Mouse (Mus musculus) embryonic facial prominence, embryonic 11.5 days (tissue): ENCODE measurements around the gene Hoxd4. TPM values are rescaled to one million over a fixed set of nuclear protein-coding genes. Genes with fewer than 3 reads are reported as not detected.

Experiments
- ATAC-seq: fragments of 200-750 bp; cut with Nextera tagmentation; replicated peaks from 2 replicates; pipeline ENCODE4 v1.8.0; 2017; ENCODE audit warnings: low read depth; ENCODE audit not compliant: insufficient number of reproducible peaks, low FRiP score, low TSS enrichment
- DNase-seq: peaks from one replicate; pipeline ENCODE4 v3.0.0-alpha.2; 2015; ENCODE audit warnings: low spot score
- H3K27ac ChIP-seq: fragments of 300-500 bp; sonication (generic); replicated peaks from 2 replicates; pipeline ENCODE4 v1.5.1; 2014; ENCODE audit warnings: mild to moderate bottlenecking, low read depth, low read length, control low read depth
- H3K27me3 ChIP-seq: fragments of 300-500 bp; sonication (generic); 2 replicates; pipeline ENCODE4 v1.6.1; 2014; ENCODE audit warnings: mild to moderate bottlenecking, low read length, moderate library complexity, mixed read lengths; ENCODE audit not compliant: control insufficient read depth, insufficient read depth
- H3K36me3 ChIP-seq: fragments of 300-500 bp; sonication (generic); replicated peaks from 2 replicates; pipeline ENCODE4 v1.6.1; 2014; ENCODE audit warnings: low read depth, mild to moderate bottlenecking, low read length, moderate library complexity, mixed read lengths; ENCODE audit not compliant: control insufficient read depth, insufficient read depth
- H3K4me1 ChIP-seq: fragments of 300-500 bp; sonication (generic); 2 replicates; pipeline ENCODE4 v1.6.1; 2014; ENCODE audit warnings: low read length, mixed read lengths; ENCODE audit not compliant: control insufficient read depth, insufficient read depth
- H3K4me2 ChIP-seq: fragments of 300-500 bp; sonication (generic); 2 replicates; pipeline ENCODE4 v1.6.1; 2014; ENCODE audit warnings: low read depth, mild to moderate bottlenecking, control low read depth, low read length, moderate library complexity
- H3K4me3 ChIP-seq: fragments of 300-500 bp; sonication (generic); 2 replicates; pipeline ENCODE4 v1.5.1; 2014; ENCODE audit warnings: low read depth, low read length, control low read depth
- H3K9ac ChIP-seq: fragments of 300-500 bp; sonication (generic); replicated peaks from 2 replicates; pipeline ENCODE4 v1.6.1; 2014; ENCODE audit warnings: mild to moderate bottlenecking, control low read depth, low read length
- H3K9me3 ChIP-seq: fragments of 300-500 bp; sonication (generic); replicated peaks from 2 replicates; pipeline ENCODE4 v1.6.1; 2016; ENCODE audit warnings: mild to moderate bottlenecking, low read length, inconsistent platforms, mixed read lengths; ENCODE audit not compliant: control insufficient read depth
- WGBS: fragments of 180-500 bp; shearing (Covaris S2); extraction: QIAGEN DNeasy Blood & Tissue Kit; methylation state at CpG from one replicate; pipeline ENCODE4 v1.1.7; 2014; 5-methylcytosine and 5-hydroxymethylcytosine counted together
- polyA plus RNA-seq: library from polyadenylated mRNA; unstranded; fragments of >200 nt; fragmentation: Nextera tagmentation; extraction: Ambion mirVana; gene quantifications from 2 replicates; pipeline ENCODE4 v1.2.1, GENCODE M21; 2014

Gene Hoxd4
- polyA plus RNA-seq, 1 experiment from 2014 or later, result 0.18 TPM

DNA sequence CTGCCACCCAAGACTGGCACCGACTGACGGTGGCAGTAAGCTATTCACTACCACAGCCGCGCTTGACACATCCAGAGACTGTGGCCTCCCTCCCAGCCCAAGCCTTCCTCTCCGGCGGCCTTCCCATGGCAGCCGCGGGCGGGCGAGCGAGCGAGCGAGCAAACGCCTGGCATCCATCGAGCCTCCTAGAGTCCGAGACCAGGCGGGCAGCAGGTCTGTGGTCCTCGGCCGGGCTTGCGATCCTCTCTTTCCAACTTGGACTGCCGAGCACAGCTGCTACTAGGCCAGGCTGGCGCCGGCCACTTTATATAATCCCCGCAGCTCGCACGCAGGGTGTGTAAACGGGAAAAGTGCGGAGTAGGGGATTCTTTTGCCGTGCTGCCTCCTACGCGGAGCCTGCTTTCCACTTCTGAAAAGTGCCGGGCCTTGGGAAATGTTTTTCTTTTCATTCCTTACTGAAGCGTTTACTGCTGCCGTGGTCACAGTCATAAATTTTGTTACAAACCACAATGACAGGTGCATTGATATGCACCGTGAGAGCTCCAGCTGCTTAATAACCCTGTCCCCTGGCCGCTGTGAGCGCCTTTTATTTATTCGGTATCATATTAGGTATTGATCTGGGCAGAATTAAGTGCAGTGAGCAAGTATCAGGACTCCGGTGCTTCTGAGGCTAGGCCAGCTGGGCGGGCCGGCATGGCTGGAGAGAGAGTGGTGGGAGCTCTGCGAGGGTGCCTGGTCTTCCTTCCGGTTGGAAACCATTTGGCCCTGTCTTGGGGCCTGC lies 28.8 kb downstream of the Hoxd4 start:
- no peak overlapping the region for H3K4me2 ChIP-seq
- no peak overlapping the region for H3K9ac ChIP-seq
- under 1% methylated on average over 43 of the region's 43 CpGs for WGBS
- H3K4me1 ChIP-seq, result no peaks in the 10 kb centered on the region
- DNase-seq (no peak), ATAC-seq (no peak)
- no peak overlapping the region for H3K27ac ChIP-seq
- H3K27me3 ChIP-seq, result peaks cover 92% of the 10 kb centered on the region
- H3K9me3 ChIP-seq, result no peaks in the 10 kb centered on the region
- no peaks in the 10 kb centered on the region for H3K36me3 ChIP-seq
- no peak overlapping the region for H3K4me3 ChIP-seq

DNA sequence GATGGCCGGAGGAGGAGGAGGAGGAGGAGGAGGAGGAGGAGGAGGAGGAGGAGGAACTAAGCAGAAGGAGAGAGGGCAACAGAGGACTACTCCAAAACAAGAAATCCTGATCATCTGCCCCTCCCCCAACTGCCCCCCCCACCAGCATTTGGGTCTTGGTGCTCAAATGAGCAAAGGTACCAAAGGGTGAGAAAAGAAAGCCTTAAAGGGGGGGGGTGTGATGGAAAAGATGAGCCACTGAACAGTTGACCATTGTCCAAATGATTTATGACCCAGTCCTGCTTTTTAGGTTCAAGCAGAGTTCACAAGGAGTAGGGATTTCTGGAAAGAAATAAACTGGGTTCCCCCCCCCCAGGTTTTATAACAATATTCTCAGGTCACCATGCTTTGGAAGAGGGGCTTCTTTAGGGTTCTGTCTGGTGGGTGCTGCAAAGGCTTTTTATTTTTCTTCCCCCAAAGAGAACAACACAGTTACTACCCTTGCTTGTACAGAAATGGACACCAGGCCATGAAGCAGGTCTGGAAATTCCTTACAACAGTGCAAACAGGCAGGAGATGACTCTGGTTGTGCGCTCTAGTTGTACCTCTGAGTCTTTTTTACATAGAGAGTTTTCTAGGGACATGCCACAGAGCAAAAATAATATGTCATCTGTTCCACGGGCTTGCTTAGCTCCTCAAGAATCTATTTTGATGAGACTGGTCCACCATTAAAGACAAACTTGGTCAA lies 29.7 kb downstream of the Hoxd4 start:
- Histone ChIP-seq H3K36me3 (no peaks in the 10 kb centered on the region), H3K27ac (no peak overlapping the region), H3K9me3 (no peaks in the 10 kb centered on the region), H3K4me1 (no peaks in the 10 kb centered on the region), H3K4me3 (no peak overlapping the region), H3K27me3 (peaks cover 92% of the 10 kb centered on the region), H3K4me2 (no peak overlapping the region), H3K9ac (no peak overlapping the region)
- ATAC-seq (no peak), DNase-seq (no peak)
- 36% methylated on average over 2 of the region's 3 CpGs for WGBS

GRCm38 (mm10) chr2:74741979-74742277 lies 30.2 kb downstream of the Hoxd4 start:
- H3K36me3 ChIP-seq, result no peaks in the 10 kb centered on the region
- no peak overlapping the region for H3K4me3 ChIP-seq
- no peaks in the 10 kb centered on the region for H3K4me1 ChIP-seq
- no peak overlapping the region for H3K9ac ChIP-seq
- peaks cover 92% of the 10 kb centered on the region for H3K27me3 ChIP-seq
- no peaks in the 10 kb centered on the region for H3K9me3 ChIP-seq
- DNase-seq (no peak), ATAC-seq (no peak)
- no peak overlapping the region for H3K4me2 ChIP-seq
- H3K27ac ChIP-seq, result no peak overlapping the region

- Histone ChIP-seq H3K27ac (no peak overlapping the region), H3K27me3 (peaks cover 84% of the 10 kb centered on the region), H3K9me3 (no peaks in the 10 kb centered on the region), H3K4me1 (peaks cover 3% of the 10 kb centered on the region; the same call in 1 of the 2 replicates), H3K9ac (no peak overlapping the region), H3K4me3 (no peak overlapping the region), H3K4me2 (no peak overlapping the region), H3K36me3 (no peaks in the 10 kb centered on the region)
- ATAC-seq, result no peak
- WGBS, result 2% methylated on average over 6 of the region's 6 CpGs
- no peak for DNase-seq
Observed at GRCm38 (mm10) chr2:74745540-74746297, 34.0 kb downstream of the Hoxd4 start.

DNA sequence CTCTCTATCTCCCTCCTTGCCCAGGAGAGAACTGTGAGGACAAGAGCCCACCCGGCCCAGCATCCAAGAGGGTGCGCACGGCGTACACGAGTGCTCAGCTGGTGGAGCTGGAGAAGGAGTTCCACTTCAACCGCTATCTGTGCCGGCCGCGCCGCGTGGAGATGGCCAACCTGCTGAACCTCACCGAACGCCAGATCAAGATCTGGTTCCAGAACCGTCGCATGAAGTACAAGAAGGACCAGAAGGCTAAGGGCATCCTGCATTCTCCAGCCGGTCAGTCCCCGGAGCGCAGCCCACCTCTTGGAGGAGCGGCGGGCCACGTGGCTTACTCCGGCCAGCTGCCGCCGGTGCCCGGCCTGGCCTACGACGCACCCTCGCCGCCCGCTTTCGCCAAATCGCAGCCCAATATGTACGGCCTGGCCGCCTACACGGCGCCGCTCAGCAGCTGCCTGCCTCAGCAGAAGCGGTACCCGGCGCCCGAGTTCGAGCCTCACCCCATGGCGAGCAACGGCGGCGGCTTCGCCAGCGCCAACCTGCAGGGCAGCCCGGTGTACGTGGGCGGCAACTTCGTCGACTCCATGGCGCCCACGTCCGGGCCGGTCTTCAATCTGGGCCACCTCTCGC lies 34.7 kb downstream of the Hoxd4 start:
- H3K27me3 ChIP-seq, result peaks cover 84% of the 10 kb centered on the region
- no peaks in the 10 kb centered on the region for H3K36me3 ChIP-seq
- no peak for ATAC-seq
- H3K4me2 ChIP-seq, result no peak overlapping the region
- peaks cover 3% of the 10 kb centered on the region; the same call in 1 of the 2 replicates for H3K4me1 ChIP-seq
- under 1% methylated on average over 56 of the region's 58 CpGs for WGBS
- H3K9me3 ChIP-seq, result no peaks in the 10 kb centered on the region
- no peak overlapping the region for H3K9ac ChIP-seq
- H3K4me3 ChIP-seq, result no peak overlapping the region
- no peak for DNase-seq
- H3K27ac ChIP-seq, result no peak overlapping the region

DNA sequence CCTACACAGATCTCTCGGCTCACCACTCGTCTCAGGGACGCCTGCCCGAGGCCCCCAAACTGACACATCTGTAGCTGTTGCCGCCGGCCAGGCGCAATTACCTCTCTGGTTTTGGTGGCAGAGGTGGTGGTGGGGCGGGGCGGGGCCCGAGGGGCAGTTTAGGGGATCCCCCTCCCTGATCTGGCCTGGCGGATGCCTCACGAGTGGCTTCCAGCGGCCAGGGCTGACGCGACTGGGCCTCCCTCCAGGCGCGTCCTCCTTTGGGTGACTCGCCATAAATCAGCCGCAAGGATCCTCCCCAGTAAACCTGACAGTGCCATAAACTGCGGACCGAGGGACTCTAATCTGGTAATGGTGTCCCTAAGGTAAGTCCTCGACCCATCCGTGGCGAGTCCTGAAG lies 35.3 kb downstream of the Hoxd4 start:
- DNase-seq (no peak), ATAC-seq (no peak)
- no peaks in the 10 kb centered on the region for H3K9me3 ChIP-seq
- peaks cover 3% of the 10 kb centered on the region; the same call in 1 of the 2 replicates for H3K4me1 ChIP-seq
- no peak overlapping the region for H3K27ac ChIP-seq
- H3K27me3 ChIP-seq, result peaks cover 84% of the 10 kb centered on the region
- no peak overlapping the region for H3K9ac ChIP-seq
- peak overlapping the region; percentile 11; the same call in 1 of the 2 replicates for H3K4me3 ChIP-seq
- H3K36me3 ChIP-seq, result no peaks in the 10 kb centered on the region
- WGBS, result 1% methylated on average over 24 of the region's 24 CpGs
- H3K4me2 ChIP-seq, result no peak overlapping the region

DNA sequence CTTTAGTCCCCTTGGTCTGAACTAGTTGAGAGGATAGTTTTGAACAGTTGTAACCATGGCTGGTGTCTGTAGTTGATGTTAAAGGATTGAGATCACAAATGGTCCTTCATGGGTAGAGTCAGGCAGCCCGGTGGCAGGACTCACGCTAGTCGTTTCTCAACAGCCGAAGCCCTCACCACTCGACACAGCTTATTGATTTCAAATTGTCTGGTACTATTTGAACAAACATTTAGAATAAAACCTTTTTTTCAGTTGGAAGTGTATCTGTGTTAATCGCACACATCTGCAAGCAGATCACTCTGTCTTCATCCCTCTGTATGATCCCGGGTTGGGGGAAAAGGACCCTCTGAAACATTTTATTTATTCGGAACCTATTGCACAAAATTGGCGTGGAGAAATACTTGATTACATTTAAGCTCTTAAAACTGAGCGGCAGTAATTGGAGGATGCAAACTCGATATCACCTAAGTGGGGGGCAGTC lies 36.0 kb downstream of the Hoxd4 start:
- ATAC-seq (no peak), DNase-seq (no peak)
- WGBS, result 2% methylated on average over 11 of the region's 11 CpGs
- H3K36me3 ChIP-seq, result no peaks in the 10 kb centered on the region
- H3K4me3 ChIP-seq, result no peak overlapping the region
- H3K9me3 ChIP-seq, result no peaks in the 10 kb centered on the region
- peaks cover 90% of the 10 kb centered on the region for H3K27me3 ChIP-seq
- peaks cover 3% of the 10 kb centered on the region; the same call in 1 of the 2 replicates for H3K4me1 ChIP-seq
- H3K4me2 ChIP-seq, result no peak overlapping the region
- H3K27ac ChIP-seq, result no peak overlapping the region
- H3K9ac ChIP-seq, result no peak overlapping the region
